Comparison of ENCODE assay signal across 9 mouse cellular contexts in the genomic region with DNA sequence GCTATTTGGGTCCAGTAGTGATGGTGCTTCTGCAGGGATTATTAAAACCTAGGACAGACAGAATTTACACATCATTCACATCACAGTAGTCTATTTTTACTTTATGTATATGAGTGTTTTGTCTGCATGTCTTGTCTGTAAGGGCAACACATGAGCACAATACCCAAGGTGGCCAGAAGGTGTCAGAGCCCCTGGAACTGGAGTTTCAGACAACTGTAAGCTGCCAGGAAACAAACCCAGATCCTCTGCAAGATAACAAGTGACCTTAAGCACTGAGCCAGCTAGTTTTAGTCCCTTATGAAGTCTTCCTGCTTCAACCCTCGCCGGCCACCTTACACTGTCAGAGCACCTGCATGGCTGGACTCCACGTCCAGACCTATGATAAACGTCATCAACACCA. TPM values are rescaled to one million over a fixed set of nuclear protein-coding genes. Genes with fewer than 3 reads are reported as not detected.
DNase-seq lines count a peak whose midpoint lies in the region; ATAC-seq lines count a peak whose summit lies in the region.
"Had no signal": no experiment of that assay in that cellular context is flagged by ENCODE, and none has a peak within 500 bp of the region (broad histone marks: within the 10 kb centered on the region; RNA-seq: fewer than 3 reads in every experiment).

No protein-coding gene starts in this region.

- no peak overlapping the region for H3K4me2 ChIP-seq in hindbrain, embryonic 11.5 days (replicated peaks; ENCODE audit: low read depth, low read length)
- no peak overlapping the region for H3K4me2 ChIP-seq in forebrain, embryonic 12.5 days
- H3K4me2 ChIP-seq in midbrain, embryonic 15.5 days, result no peak overlapping the region
- H3K4me2 ChIP-seq in heart, embryonic 11.5 days, result no peak overlapping the region

- H3K27ac ChIP-seq in hindbrain, embryonic 10.5 days, result peak overlapping the region; percentile 86
- H3K27ac ChIP-seq in hindbrain, embryonic 11.5 days (ENCODE audit: low read depth, low read length), result no peak overlapping the region
- peak overlapping the region; percentile 91 for H3K27ac ChIP-seq in forebrain, embryonic 12.5 days
- H3K27ac ChIP-seq in midbrain, embryonic 15.5 days, result peak overlapping the region; percentile 69
- H3K27ac ChIP-seq in heart, embryonic 11.5 days (ENCODE audit: low read depth, low read length), result no peak overlapping the region

- no peak overlapping the region for H3K4me3 ChIP-seq in hindbrain, embryonic 10.5 days
- no peak overlapping the region for H3K4me3 ChIP-seq in hindbrain, embryonic 11.5 days (ENCODE audit: low read depth, low read length)
- H3K4me3 ChIP-seq in forebrain, embryonic 12.5 days (replicated peaks), result no peak overlapping the region
- H3K4me3 ChIP-seq in midbrain, embryonic 15.5 days, result no peak overlapping the region
- H3K4me3 ChIP-seq in heart, embryonic 11.5 days (ENCODE audit: low read depth, low read length), result no peak overlapping the region

- H3K27me3 ChIP-seq in hindbrain, embryonic 10.5 days (ENCODE audit: insufficient read depth, poor library complexity, severe bottlenecking), result no peaks in the 10 kb centered on the region
- no peaks in the 10 kb centered on the region for H3K27me3 ChIP-seq in hindbrain, embryonic 11.5 days (ENCODE audit: control insufficient read depth, insufficient read depth, low read length)
- no peaks in the 10 kb centered on the region for H3K27me3 ChIP-seq in forebrain, embryonic 12.5 days
- H3K27me3 ChIP-seq in midbrain, embryonic 15.5 days (replicated peaks), result no peaks in the 10 kb centered on the region
- H3K27me3 ChIP-seq in heart, embryonic 11.5 days (ENCODE audit: control insufficient read depth, insufficient read depth, low read length), result no peaks in the 10 kb centered on the region
- H3K27me3 ChIP-seq: Patski had no signal

- H3K4me1 ChIP-seq in hindbrain, embryonic 10.5 days (replicated peaks), result peaks cover 84% of the 10 kb centered on the region
- H3K4me1 ChIP-seq in hindbrain, embryonic 11.5 days (replicated peaks; ENCODE audit: control insufficient read depth, insufficient read depth, low read length), result peaks cover 9% of the 10 kb centered on the region; the same call in 1 of the 2 replicates
- peaks cover 86% of the 10 kb centered on the region for H3K4me1 ChIP-seq in forebrain, embryonic 12.5 days
- peaks cover 60% of the 10 kb centered on the region for H3K4me1 ChIP-seq in midbrain, embryonic 15.5 days
- H3K4me1 ChIP-seq in heart, embryonic 11.5 days (ENCODE audit: control insufficient read depth, insufficient read depth, low read length), result peaks cover 81% of the 10 kb centered on the region

- WGBS in hindbrain, embryonic 10.5 days, result 80% methylated on average over 4 of the region's 4 CpGs
- WGBS in hindbrain, embryonic 11.5 days, result 84% methylated on average over 4 of the region's 4 CpGs
- 80% methylated on average over 4 of the region's 4 CpGs for whole genome bisulfite sequencing in forebrain, embryonic 12.5 days
- WGBS in midbrain, embryonic 15.5 days, result 74% methylated on average over 4 of the region's 4 CpGs
- 66% methylated on average over 4 of the region's 4 CpGs for WGBS in heart, embryonic 11.5 days (ENCODE audit: insufficient replicate concordance)

- no peaks in the 10 kb centered on the region for H3K9me3 ChIP-seq in hindbrain, embryonic 10.5 days
- no peaks in the 10 kb centered on the region for H3K9me3 ChIP-seq in hindbrain, embryonic 11.5 days (ENCODE audit: control insufficient read depth, low read length)
- H3K9me3 ChIP-seq in forebrain, embryonic 12.5 days, result no peaks in the 10 kb centered on the region
- H3K9me3 ChIP-seq in midbrain, embryonic 15.5 days, result no peaks in the 10 kb centered on the region
- H3K9me3 ChIP-seq in heart, embryonic 11.5 days (replicated peaks; ENCODE audit: control insufficient read depth, low read length), result no peaks in the 10 kb centered on the region

- DNase-seq in hindbrain, embryonic 10.5 days (ENCODE audit: low spot score), result no peak
- no peak for DNase-seq in hindbrain, embryonic 11.5 days (ENCODE audit: low spot score)
- peak; percentile 77 for DNase-seq in CD4-positive, CD25-positive, alpha-beta regulatory T cell, adult 2 months (ENCODE audit: low read depth, low spot score)
- DNase-seq in urinary bladder, adult 2 months (ENCODE audit: low spot score), result no peak
- DNase-seq in adrenal gland, postnatal 25 days, result no peak

- H3K36me3 ChIP-seq in hindbrain, embryonic 10.5 days, result no peaks in the 10 kb centered on the region
- H3K36me3 ChIP-seq in hindbrain, embryonic 11.5 days (ENCODE audit: control insufficient read depth, insufficient read depth, low read length), result no peaks in the 10 kb centered on the region
- H3K36me3 ChIP-seq in forebrain, embryonic 12.5 days (replicated peaks), result no peaks in the 10 kb centered on the region
- no peaks in the 10 kb centered on the region for H3K36me3 ChIP-seq in midbrain, embryonic 15.5 days (replicated peaks)
- H3K36me3 ChIP-seq in heart, embryonic 11.5 days (ENCODE audit: control insufficient read depth, insufficient read depth, low read length), result 0 out of 2 replicates have a peak, but pooled peaks cover 2% of the 10 kb centered on the region

- ATAC-seq in hindbrain, embryonic 11.5 days (ENCODE audit: low FRiP score), result no peak
- ATAC-seq in forebrain, embryonic 12.5 days (ENCODE audit: low FRiP score), result no peak
- no peak for ATAC-seq in midbrain, embryonic 15.5 days (replicated peaks)
- ATAC-seq in heart, embryonic 11.5 days (replicated peaks; ENCODE audit: insufficient number of reproducible peaks, low FRiP score, low TSS enrichment), result no peak
- ATAC-seq: Patski had no signal

- no peak overlapping the region for H3K9ac ChIP-seq in hindbrain, embryonic 11.5 days (ENCODE audit: low read depth, low read length)
- no peak overlapping the region for H3K9ac ChIP-seq in forebrain, embryonic 12.5 days
- no peak overlapping the region for H3K9ac ChIP-seq in midbrain, embryonic 15.5 days
- no peak overlapping the region for H3K9ac ChIP-seq in heart, embryonic 11.5 days (ENCODE audit: low read depth, low read length)

RNA-seq across cellular contexts. Expression of a gene that starts 17.9 kb away (rescaled TPM):
- polyA plus RNA-seq in hindbrain, embryonic 10.5 days (2016; fragmentation: Nextera tagmentation; extraction: Ambion mirVana), result 47.0 and 51.1 TPM in 2 replicates
- polyA plus RNA-seq in hindbrain, embryonic 11.5 days (2014; fragmentation: Nextera tagmentation; extraction: Ambion mirVana), result 39.8 and 43.7 TPM in 2 replicates
- 51.0 and 55.3 TPM in 2 replicates for polyA plus RNA-seq in forebrain, embryonic 12.5 days (2016; fragmentation: Nextera tagmentation; extraction: Ambion mirVana)
- 17.9 and 22.2 TPM in 2 replicates for polyA plus RNA-seq in midbrain, embryonic 15.5 days (2015; fragmentation: Nextera tagmentation; extraction: Ambion mirVana)
- 77.4 and 86.8 TPM in 2 replicates for polyA plus RNA-seq in urinary bladder, adult 2 months (2012; rRNA removed)
- polyA plus RNA-seq in heart, embryonic 11.5 days (2014; fragmentation: Nextera tagmentation; extraction: Ambion mirVana), result 51.4 and 57.6 TPM in 2 replicates
- total RNA-seq in adrenal gland, postnatal 25 days (2021), result 134 and 159 TPM in 2 replicates

RNA-seq across cellular contexts. Expression of a gene that starts 58.4 kb away (rescaled TPM):
- 11.2 and 12.1 TPM in 2 replicates for polyA plus RNA-seq in hindbrain, embryonic 10.5 days (2016; fragmentation: Nextera tagmentation; extraction: Ambion mirVana)
- 10.6 and 11.6 TPM in 2 replicates for polyA plus RNA-seq in hindbrain, embryonic 11.5 days (2014; fragmentation: Nextera tagmentation; extraction: Ambion mirVana)
- polyA plus RNA-seq in forebrain, embryonic 12.5 days (2016; fragmentation: Nextera tagmentation; extraction: Ambion mirVana), result 20.9 and 21.8 TPM in 2 replicates
- 15.5 and 17.8 TPM in 2 replicates for polyA plus RNA-seq in midbrain, embryonic 15.5 days (2015; fragmentation: Nextera tagmentation; extraction: Ambion mirVana)
- 0.47 and 0.52 TPM in 2 replicates for polyA plus RNA-seq in urinary bladder, adult 2 months (2012; rRNA removed)
- polyA plus RNA-seq in heart, embryonic 11.5 days (2014; fragmentation: Nextera tagmentation; extraction: Ambion mirVana), result 3.7 and 4.0 TPM in 2 replicates
- 4.9 and 5.4 TPM in 2 replicates for total RNA-seq in adrenal gland, postnatal 25 days (2021)

Comparison
In these comparisons a context has a peak if more than half of its experiments do, and no peak if none do; other contexts are left out.
1. H3K27ac ChIP-seq: peak in hindbrain, embryonic 10.5 days (single experiment), forebrain, embryonic 12.5 days (single experiment) and midbrain, embryonic 15.5 days (single experiment); none in hindbrain, embryonic 11.5 days (single experiment) and heart, embryonic 11.5 days (single experiment).